Mouse (Mus musculus): ENCODE data around the gene Msi2. TPM values are rescaled to one million over a fixed set of nuclear protein-coding genes. Genes with fewer than 3 reads are reported as not detected.

Gene Msi2
- total and polyA plus RNA-seq, 2 experiments from 2014 or later, result 22.1 to 94.6 TPM

GRCm38 (mm10) chr11:88293631-88294393 is 424.5 kb downstream of the Msi2 start, which contains the start of gene Ccdc182:
TSS of gene Ccdc182 (plus strand) at chr11:88294058.
- 58% methylated on average over 20 of the region's 20 CpGs for WGBS
- TF ChIP-seq CTCF (IDR thresholded peaks at IDR 0.05; ENCODE audit: low read depth) (no peak; the same call in 1 of the 2 replicates), EP300 (IDR thresholded peaks at IDR 0.05; ENCODE audit: low read depth) (no peak)
- Histone ChIP-seq H3K27ac (ENCODE audit: low read depth) (no peak within 1 kb of the TSS), H3K4me3 (ENCODE audit: low read depth, low read length) (no peak within 1 kb of the TSS), H3K4me2 (ENCODE audit: low read depth, low read length) (peak within 1 kb of the TSS; percentile 9; the same call in 1 of the 2 replicates), H3K36me3 (replicated peaks; ENCODE audit: control insufficient read depth, insufficient read depth, low read length) (no peaks in the 10 kb centered on the region), H3K4me1 (ENCODE audit: control insufficient read depth, insufficient read depth) (0 out of 2 replicates have a peak, but pooled peaks cover 6% of the 10 kb centered on the region), H3K9ac (replicated peaks; ENCODE audit: low read depth, low read length) (no peak within 1 kb of the TSS), H3K27me3 (ENCODE audit: control insufficient read depth, insufficient read depth, low read length) (no peaks in the 10 kb centered on the region), H3K9me3 (replicated peaks; ENCODE audit: control insufficient read depth, low read length) (no peaks in the 10 kb centered on the region)
- no peak for DNase-seq (ENCODE audit: low spot score)
- no peak for ATAC-seq (ENCODE audit: insufficient read depth, low read depth)

GRCm38 (mm10) chr11:88291688-88292087 is 426.6 kb downstream of the Msi2 start:
- Histone ChIP-seq H3K27me3 (ENCODE audit: control insufficient read depth, insufficient read depth, low read length) (no peaks in the 10 kb centered on the region), H3K27ac (ENCODE audit: low read depth) (no peak overlapping the region), H3K9ac (replicated peaks; ENCODE audit: low read depth, low read length) (no peak overlapping the region), H3K4me2 (ENCODE audit: low read depth, low read length) (no peak overlapping the region), H3K9me3 (replicated peaks; ENCODE audit: control insufficient read depth, low read length) (no peaks in the 10 kb centered on the region), H3K36me3 (replicated peaks; ENCODE audit: control insufficient read depth, insufficient read depth, low read length) (no peaks in the 10 kb centered on the region), H3K4me3 (ENCODE audit: low read depth, low read length) (no peak overlapping the region), H3K4me1 (ENCODE audit: control insufficient read depth, insufficient read depth) (0 out of 2 replicates have a peak, but pooled peaks cover 9% of the 10 kb centered on the region)
- peak; percentile 76 for TF ChIP-seq CTCF (IDR thresholded peaks at IDR 0.05; ENCODE audit: low read depth)
- no peak for TF ChIP-seq EP300 (IDR thresholded peaks at IDR 0.05; ENCODE audit: low read depth)
- ATAC-seq (ENCODE audit: insufficient read depth, low read depth) (peak; percentile 35; the same call in 1 of the 2 replicates), DNase-seq (ENCODE audit: low spot score) (peak; percentile 37)
- 31% methylated on average over 4 of the region's 4 CpGs for WGBS

GRCm38 (mm10) chr11:88291245-88291644 is 427.1 kb downstream of the Msi2 start:
- no peak for DNase-seq (ENCODE audit: low spot score)
- H3K36me3 ChIP-seq (replicated peaks; ENCODE audit: control insufficient read depth, insufficient read depth, low read length), result no peaks in the 10 kb centered on the region
- no peaks in the 10 kb centered on the region for H3K27me3 ChIP-seq (ENCODE audit: control insufficient read depth, insufficient read depth, low read length)
- no peak for ATAC-seq (ENCODE audit: insufficient read depth, low read depth)
- H3K9me3 ChIP-seq (replicated peaks; ENCODE audit: control insufficient read depth, low read length), result no peaks in the 10 kb centered on the region
- H3K4me3 ChIP-seq (ENCODE audit: low read depth, low read length), result no peak overlapping the region
- TF ChIP-seq EP300 (IDR thresholded peaks at IDR 0.05; ENCODE audit: low read depth) (no peak), CTCF (IDR thresholded peaks at IDR 0.05; ENCODE audit: low read depth) (no peak)
- 0 out of 2 replicates have a peak, but pooled peaks cover 10% of the 10 kb centered on the region for H3K4me1 ChIP-seq (ENCODE audit: control insufficient read depth, insufficient read depth)
- no peak overlapping the region for H3K9ac ChIP-seq (replicated peaks; ENCODE audit: low read depth, low read length)
- H3K27ac ChIP-seq (ENCODE audit: low read depth), result no peak overlapping the region
- 56% methylated on average over 4 of the region's 4 CpGs for WGBS
- no peak overlapping the region for H3K4me2 ChIP-seq (ENCODE audit: low read depth, low read length)

Small RNAs within 50 kb of the gene (microRNA-seq; reads per million reads assigned to microRNA genes)
- 6.6 reads per million, percentile 25 among the genes with 10 or more reads in this experiment for gene Mir378b

Other genes with a start within 250 kb of the Msi2 start
- gene Akap1, start 146.1 kb upstream of the Msi2 start, total RNA-seq (2014; rRNA removed; ENCODE audit: low replicate concordance), result 125 and 144 TPM in 2 replicates
- 51.4 and 54.0 TPM in 2 replicates for gene Akap1, start 146.1 kb upstream of the Msi2 start, polyA plus RNA-seq (2015; fragmentation: Nextera tagmentation; extraction: Ambion mirVana)
- 36.0 and 44.6 TPM in 2 replicates for gene Scpep1, start 237.0 kb upstream of the Msi2 start, total RNA-seq (2014; rRNA removed; ENCODE audit: low replicate concordance)
- gene Scpep1, start 237.0 kb upstream of the Msi2 start, polyA plus RNA-seq (2015; fragmentation: Nextera tagmentation; extraction: Ambion mirVana), result 36.9 and 41.4 TPM in 2 replicates
- gene Elobl, start 248.4 kb upstream of the Msi2 start, total RNA-seq (2014; rRNA removed; ENCODE audit: low replicate concordance), result not detected in 2 replicates
- gene Elobl, start 248.4 kb upstream of the Msi2 start, polyA plus RNA-seq (2015; fragmentation: Nextera tagmentation; extraction: Ambion mirVana), result not detected in 2 replicates